Mouse (Mus musculus) C2C12 (cell line): Measurements from ENCODE around the gene Kdm5c.

Source experiments
- CEBPB ChIP-seq: IDR thresholded peaks from one replicate; pipeline ENCODE4 v1.6.1; 2011; ENCODE audit warnings: low read depth, mild to moderate bottlenecking, control low read depth, moderate library complexity
- CTCF ChIP-seq: IDR thresholded peaks from one replicate; pipeline ENCODE4 v1.5.1; 2011; ENCODE audit not compliant: control insufficient read depth, insufficient read depth, insufficient read length
- FOSL1 ChIP-seq: IDR thresholded peaks from one replicate; pipeline ENCODE4 v1.8.0; 2011; ENCODE audit warnings: mild to moderate bottlenecking, low read length; ENCODE audit not compliant: poor library complexity, insufficient read depth, severe bottlenecking
- MAX ChIP-seq: IDR thresholded peaks from one replicate; pipeline ENCODE4 v1.6.1; 2011; ENCODE audit warnings: mild to moderate bottlenecking, control low read depth
- MYOD1 ChIP-seq: IDR thresholded peaks from one replicate; pipeline ENCODE4 v1.6.1; 2011; ENCODE audit warnings: low read depth; ENCODE audit not compliant: control insufficient read depth, insufficient read length
- USF1 ChIP-seq: IDR thresholded peaks from one replicate; pipeline ENCODE4 v1.6.1; 2011; ENCODE audit warnings: low read depth, mild to moderate bottlenecking, control low read depth, moderate library complexity

DNA sequence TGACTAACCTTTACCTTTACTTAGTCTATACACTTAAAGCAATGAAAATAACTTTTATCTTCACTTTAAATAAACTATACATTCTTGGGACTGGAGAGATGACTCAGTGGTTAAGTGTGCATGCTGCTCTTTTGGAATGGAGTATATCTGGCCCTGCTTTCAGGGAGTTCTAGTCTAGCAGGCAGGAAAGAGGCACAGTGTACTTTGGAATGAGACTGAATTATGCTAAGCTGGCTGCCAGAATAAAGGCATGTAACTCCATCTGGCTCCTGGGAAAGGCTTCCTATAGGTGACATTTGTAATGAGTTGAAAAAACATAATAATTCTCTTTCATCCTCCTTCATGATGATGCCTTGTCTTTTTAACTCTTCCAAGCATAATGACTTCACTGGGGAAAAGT, 45.7 kb upstream of the Kdm5c start:
- TF ChIP-seq CTCF = no peak
- no peak for TF ChIP-seq MAX
- no peak for TF ChIP-seq CEBPB
- TF ChIP-seq USF1 = no peak
- TF ChIP-seq FOSL1 = no peak
- TF ChIP-seq MYOD1 = no peak
